In genomic region chr16:43890005-43890336, GRCm38 (mm10) we compare ENCODE assay signal across 8 mouse cellular contexts. TPM values are rescaled to one million over a fixed set of nuclear protein-coding genes. Genes with fewer than 3 reads are reported as not detected.
DNase-seq lines count a peak whose midpoint lies in the region; ATAC-seq and TF ChIP-seq lines count a peak whose summit lies in the region.

No protein-coding gene starts in this region.

- no peaks in the 10 kb centered on the region for H3K9me3 ChIP-seq in erythroblast, embryonic 14.5 days (ENCODE audit: control insufficient read depth, low read length)
- no peaks in the 10 kb centered on the region for H3K9me3 ChIP-seq in limb, embryonic 15.5 days
- no peaks in the 10 kb centered on the region for H3K9me3 ChIP-seq in stomach, embryonic 14.5 days (ENCODE audit: control insufficient read depth, low read depth, low read length)

- peaks cover 25% of the 10 kb centered on the region for H3K4me1 ChIP-seq in erythroblast, embryonic 14.5 days (ENCODE audit: control insufficient read depth)
- peaks cover 11% of the 10 kb centered on the region for H3K4me1 ChIP-seq in limb, embryonic 15.5 days
- peaks cover 6% of the 10 kb centered on the region for H3K4me1 ChIP-seq in stomach, embryonic 14.5 days (ENCODE audit: control insufficient read depth, insufficient read depth, low read length)

- H3K4me2 ChIP-seq in limb, embryonic 15.5 days = peak overlapping the region; percentile 72
- H3K4me2 ChIP-seq in stomach, embryonic 14.5 days (replicated peaks; ENCODE audit: low read depth, low read length) = peak overlapping the region; percentile 63

- no peaks in the 10 kb centered on the region for H3K36me3 ChIP-seq in erythroblast, embryonic 14.5 days (ENCODE audit: control insufficient read depth)
- H3K36me3 ChIP-seq in limb, embryonic 15.5 days = no peaks in the 10 kb centered on the region
- H3K36me3 ChIP-seq in stomach, embryonic 14.5 days (ENCODE audit: control insufficient read depth, insufficient read depth, low read length) = no peaks in the 10 kb centered on the region

- no peaks in the 10 kb centered on the region for H3K27me3 ChIP-seq in erythroblast, embryonic 14.5 days (ENCODE audit: control insufficient read depth)
- no peaks in the 10 kb centered on the region for H3K27me3 ChIP-seq in limb, embryonic 15.5 days
- H3K27me3 ChIP-seq in stomach, embryonic 14.5 days (ENCODE audit: control insufficient read depth, insufficient read depth, low read length) = no peaks in the 10 kb centered on the region

- peak; percentile 80 for ATAC-seq in CD4-positive, CD25-positive, alpha-beta regulatory T cell, adult 4 months
- peak; percentile 91 for ATAC-seq in limb, embryonic 15.5 days (ENCODE audit: insufficient number of reproducible peaks, low FRiP score, low TSS enrichment, low read depth)
- peak; percentile 96 for ATAC-seq in stomach, embryonic 14.5 days (ENCODE audit: insufficient number of reproducible peaks, insufficient read depth, low FRiP score, low read depth)

- no peak for DNase-seq in gastrocnemius, adult 2 months
- no peak for DNase-seq in gastrocnemius, postnatal 10 days
- DNase-seq in layer of hippocampus, adult 9-10 months (ENCODE audit: low spot score) = no peak
- no peak for DNase-seq in frontal cortex, postnatal 10 days (ENCODE audit: low spot score in 2 of 2)

- intact Hi-C loops in gastrocnemius, adult 2 months (cut with DNase I) = no loop called here

- H3K4me3 ChIP-seq in gastrocnemius, adult 2 months = peak overlapping the region; percentile 82
- H3K4me3 ChIP-seq in erythroblast, embryonic 14.5 days (replicated peaks) = peak overlapping the region; percentile 87
- H3K4me3 ChIP-seq in limb, embryonic 15.5 days = peak overlapping the region; percentile 62
- peak overlapping the region; percentile 50 for H3K4me3 ChIP-seq in stomach, embryonic 14.5 days (ENCODE audit: low read depth, low read length)

- 0% methylated on average over 9 of the region's 9 CpGs for WGBS in limb, embryonic 15.5 days
- under 1% methylated on average over 9 of the region's 9 CpGs for WGBS in stomach, embryonic 14.5 days

- H3K27ac ChIP-seq in gastrocnemius, adult 2 months = peak overlapping the region; percentile 92
- peak overlapping the region; percentile 78 for H3K27ac ChIP-seq in limb, embryonic 15.5 days
- peak overlapping the region; percentile 49; the same call in 1 of the 2 replicates for H3K27ac ChIP-seq in stomach, embryonic 14.5 days (ENCODE audit: low read length)

- peak; percentile 64 for TF ChIP-seq CTCF in gastrocnemius, adult 2 months (IDR thresholded peaks at IDR 0.05)

- H3K9ac ChIP-seq in limb, embryonic 15.5 days = peak overlapping the region; percentile 78
- peak overlapping the region; percentile 62 for H3K9ac ChIP-seq in stomach, embryonic 14.5 days (replicated peaks; ENCODE audit: low read depth, low read length)

RNA-seq across cellular contexts. Expression of gene Ccdc191, which starts 0.4 kb away (rescaled TPM):
- total RNA-seq in gastrocnemius, adult 2 months (2021) = 1 to 10 TPM; 1.5 to 3.2 TPM
- total RNA-seq in gastrocnemius, postnatal 10 days (2021) = 1 to 10 TPM in 1 of 2 experiments, under 1 TPM in 1; 0.80 to 2.1 TPM
- polyA plus RNA-seq in CD4-positive, CD25-positive, alpha-beta regulatory T cell, adult 4 months (2017; shearing (Covaris generic)) = 10 to 100 TPM; 15.6 to 17.1 TPM
- 0.11 and 0.12 TPM in 2 replicates for polyA plus RNA-seq in erythroblast, embryonic 14.5 days (2012)
- polyA plus RNA-seq in limb, embryonic 15.5 days (2015; fragmentation: Nextera tagmentation; extraction: Ambion mirVana) = 9.8 and 14.2 TPM in 2 replicates
- 8.9 and 10.7 TPM in 2 replicates for polyA plus RNA-seq in stomach, embryonic 14.5 days (2014; fragmentation: Nextera tagmentation; extraction: Ambion mirVana)

RNA-seq across cellular contexts. Expression of gene Qtrt2, which starts 36.6 kb away (rescaled TPM):
- 10 to 100 TPM; 11.0 to 11.4 TPM for total RNA-seq in gastrocnemius, adult 2 months (2021)
- total RNA-seq in gastrocnemius, postnatal 10 days (2021) = 10 to 100 TPM in 1 of 2 experiments, 1 to 10 TPM in 1; 7.4 to 17.5 TPM
- polyA plus RNA-seq in CD4-positive, CD25-positive, alpha-beta regulatory T cell, adult 4 months (2017; shearing (Covaris generic)) = 10 to 100 TPM; 22.3 to 23.5 TPM
- polyA plus RNA-seq in erythroblast, embryonic 14.5 days (2012) = 0.04 TPM in 1 of 2 replicates, not detected in the other
- polyA plus RNA-seq in limb, embryonic 15.5 days (2015; fragmentation: Nextera tagmentation; extraction: Ambion mirVana) = 26.8 and 27.3 TPM in 2 replicates
- polyA plus RNA-seq in stomach, embryonic 14.5 days (2014; fragmentation: Nextera tagmentation; extraction: Ambion mirVana) = 36.0 and 36.4 TPM in 2 replicates

Comparison
In these comparisons a context has a peak if more than half of its experiments do, and no peak if none do; other contexts are left out.
1. RNA of gene Qtrt2, which starts 36.6 kb away (polyA plus RNA-seq): 36.0 to 36.4 TPM in stomach, embryonic 14.5 days, 26.8 to 27.3 TPM in limb, embryonic 15.5 days and 22.3 to 23.5 TPM in CD4-positive, CD25-positive, alpha-beta regulatory T cell, adult 4 months; 0.04 TPM in erythroblast, embryonic 14.5 days; every median in the first group is over 10 times any median in the second.
2. Peak in every context shown above with its lines, with median percentiles within 50 percentile points of each other: H3K27ac ChIP-seq, H3K4me3 ChIP-seq and ATAC-seq.